Mouse (Mus musculus): ENCODE measurements at regions not wholly inside any gene's neighbourhood (a gene's known extent, or its start where the extent isn't known, plus 50 kb on each side); places are given as distances from the start of the nearest gene placed in this dataset.

DNA sequence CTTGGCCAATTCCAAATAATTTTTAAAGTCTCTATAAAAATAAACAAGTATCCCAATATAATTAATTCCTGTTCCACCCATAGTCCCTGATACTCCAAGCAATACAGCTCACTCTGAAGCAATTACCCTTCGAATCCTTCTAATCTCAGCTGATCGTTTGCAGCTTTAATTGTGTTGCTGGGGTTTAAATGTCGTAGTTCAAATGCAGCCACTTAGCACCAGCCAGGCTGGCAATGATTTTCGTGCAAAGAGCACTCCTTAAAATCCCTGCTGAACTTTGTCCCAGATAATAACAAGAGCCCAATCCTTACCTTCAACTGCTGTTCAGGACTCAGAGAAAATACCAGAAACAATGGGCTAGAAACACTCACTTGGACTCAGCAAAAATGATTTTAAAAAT is 974.8 kb upstream of the A1bg start:
- TF ChIP-seq POLR2A (IDR thresholded peaks at IDR 0.05; ENCODE audit: control insufficient read depth, extremely low read depth, insufficient read depth, low read length, poor library complexity) (no peak), CTCF (IDR thresholded peaks at IDR 0.05; ENCODE audit: borderline replicate concordance, control insufficient read depth, extremely low read depth, insufficient read depth, low read length, poor library complexity) (no peak)
